Mouse (Mus musculus) lung, postnatal 0 days (tissue): ENCODE results near the gene Nom1. TPM values are rescaled to one million over a fixed set of nuclear protein-coding genes. Genes with fewer than 3 reads are reported as not detected.

Experiments
- ATAC-seq: fragments of 200-750 bp; cut with Nextera tagmentation; 2 replicates; pipeline ENCODE4 v1.8.0; 2017; ENCODE audit warnings: moderate library complexity
- DNase-seq: peaks from one replicate; pipeline ENCODE4 v3.0.0-alpha.2; 2016; ENCODE audit warnings: low spot score
- H3K27ac ChIP-seq: fragments of 300-500 bp; sonication (generic); 2 replicates; pipeline ENCODE4 v1.5.1; 2014; ENCODE audit warnings: antibody characterized with exemption, mild to moderate bottlenecking, low read length, mixed read lengths
- H3K27me3 ChIP-seq: fragments of 300-500 bp; sonication (generic); replicated peaks from 2 replicates; pipeline ENCODE4 v1.6.1; 2014; ENCODE audit warnings: low read length, mixed read lengths; ENCODE audit not compliant: insufficient read depth
- H3K36me3 ChIP-seq: fragments of 300-500 bp; sonication (generic); 2 replicates; pipeline ENCODE4 v1.6.1; 2014; ENCODE audit warnings: low read length, mixed read lengths; ENCODE audit not compliant: insufficient read depth
- H3K4me1 ChIP-seq: fragments of 300-500 bp; sonication (generic); 2 replicates; pipeline ENCODE4 v1.6.1; 2014; ENCODE audit warnings: antibody characterized with exemption, low read depth, low read length, mixed read lengths; ENCODE audit not compliant: insufficient read depth
- H3K4me2 ChIP-seq: fragments of 300-500 bp; sonication (generic); replicated peaks from 2 replicates; pipeline ENCODE4 v1.6.1; 2014; ENCODE audit warnings: low read depth, mild to moderate bottlenecking, low read length, moderate library complexity, mixed read lengths
- H3K4me3 ChIP-seq: fragments of 300-500 bp; sonication (generic); 2 replicates; pipeline ENCODE4 v1.5.1; 2014; ENCODE audit warnings: low read depth, low read length
- H3K9ac ChIP-seq: fragments of 300-500 bp; sonication (generic); replicated peaks from 2 replicates; pipeline ENCODE4 v1.6.1; 2014; ENCODE audit warnings: low read depth, mild to moderate bottlenecking
- H3K9me3 ChIP-seq: fragments of 300-500 bp; sonication (generic); 2 replicates; pipeline ENCODE4 v1.6.1; 2016; ENCODE audit warnings: low read length, mixed read lengths
- CTCF ChIP-seq: IDR thresholded peaks from 2 replicates; pipeline ENCODE4 v1.5.1; 2016; ENCODE audit warnings: antibody characterized with exemption, mild to moderate bottlenecking
- EP300 ChIP-seq: IDR thresholded peaks from 2 replicates; pipeline ENCODE4 v1.6.1; 2016; ENCODE audit warnings: antibody characterized with exemption, mild to moderate bottlenecking, control low read depth
- WGBS: fragments of 180-500 bp; shearing (Covaris S2); extraction: QIAGEN DNeasy Blood & Tissue Kit; methylation state at CpG from one replicate; pipeline ENCODE4 v1.1.7; 2014; 5-methylcytosine and 5-hydroxymethylcytosine counted together
- polyA plus RNA-seq: library from polyadenylated mRNA; unstranded; fragments of >200 nt; fragmentation: Nextera tagmentation; extraction: Ambion mirVana; gene quantifications from 2 replicates; pipeline ENCODE4 v1.2.1, GENCODE M21; 2015

The Nom1 gene
- 16.3 and 17.6 TPM in 2 replicates for polyA plus RNA-seq

DNA sequence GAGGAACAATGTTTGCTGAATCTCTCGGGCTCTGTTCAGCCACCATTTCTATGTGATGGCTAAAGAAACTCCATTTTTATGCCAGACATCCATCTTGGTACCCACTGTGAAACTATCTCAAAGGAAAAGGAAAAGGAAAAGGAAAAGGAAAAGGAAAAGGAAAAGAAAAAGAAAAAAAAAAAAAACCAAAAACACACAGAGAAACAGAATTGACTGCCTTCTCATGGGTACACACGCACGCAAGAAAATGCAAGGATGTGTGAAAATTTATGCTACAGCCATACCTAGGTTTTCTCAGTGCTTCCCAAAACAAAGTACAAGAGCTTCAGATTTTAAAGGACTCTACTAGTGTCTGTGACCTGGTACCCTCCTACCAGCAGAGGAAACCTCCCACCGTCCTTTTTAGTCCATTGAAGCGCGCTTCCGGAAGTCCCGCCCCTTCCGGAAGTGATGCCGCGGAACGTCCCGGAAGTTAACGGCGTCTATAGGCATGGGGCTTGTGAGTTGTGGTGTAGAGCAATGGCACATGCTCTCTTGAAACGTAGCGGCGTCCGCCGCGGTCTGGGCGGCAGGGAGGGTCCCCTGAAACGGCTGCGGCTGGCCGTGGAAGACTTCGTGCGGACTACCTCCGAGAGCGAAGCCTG is at the start of gene Nom1:
Gene Nom1 (plus strand): TSS at position 437 of the 644 bp plus-strand sequence.
- WGBS: 5% methylated on average over 29 of the region's 29 CpGs
- peak within 1 kb of the TSS; percentile 85 for H3K4me3 ChIP-seq
- H3K9me3 ChIP-seq: no peaks in the 10 kb centered on the region
- peaks cover 7% of the 10 kb centered on the region for H3K36me3 ChIP-seq
- no peaks in the 10 kb centered on the region for H3K27me3 ChIP-seq
- H3K9ac ChIP-seq: peak within 1 kb of the TSS; percentile 74
- H3K27ac ChIP-seq: peak within 1 kb of the TSS; percentile 89
- peak within 1 kb of the TSS; percentile 87 for H3K4me2 ChIP-seq
- TF ChIP-seq CTCF (peak; percentile 12; the same call in 1 of the 2 replicates), EP300 (peak; percentile 41; the same call in 1 of the 2 replicates)
- DNase-seq: peak; percentile 95
- peaks cover 13% of the 10 kb centered on the region for H3K4me1 ChIP-seq
- ATAC-seq: peak; percentile 97

DNA sequence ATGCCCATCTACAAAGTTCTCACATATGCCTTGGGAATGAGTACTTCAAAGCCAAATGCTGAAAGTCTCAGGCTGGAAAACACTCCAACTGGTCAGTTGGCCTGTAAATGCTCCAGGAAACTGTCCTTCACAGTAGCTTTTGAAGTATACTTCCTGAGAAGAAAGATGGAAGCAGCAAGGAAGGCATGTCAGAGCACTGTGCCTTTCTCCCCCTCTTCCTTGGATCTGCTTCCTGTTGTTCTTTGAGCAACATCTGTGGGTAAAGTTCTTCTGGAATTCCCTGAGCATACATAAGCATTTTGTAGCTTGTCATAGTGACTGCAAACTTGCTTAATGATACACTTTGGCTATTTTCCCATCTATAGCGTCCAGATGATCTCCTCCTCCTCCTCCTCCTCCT is 46.9 kb upstream of the Nom1 start:
- no peak overlapping the region for H3K4me2 ChIP-seq
- no peak overlapping the region for H3K4me3 ChIP-seq
- H3K9ac ChIP-seq: no peak overlapping the region
- H3K27me3 ChIP-seq: no peaks in the 10 kb centered on the region
- H3K4me1 ChIP-seq: no peaks in the 10 kb centered on the region
- H3K9me3 ChIP-seq: no peaks in the 10 kb centered on the region
- ATAC-seq: no peak
- H3K27ac ChIP-seq: peak overlapping the region; percentile 88
- WGBS: 17% methylated on average over 1 of the region's 1 CpGs
- no peaks in the 10 kb centered on the region for H3K36me3 ChIP-seq
- no peak for TF ChIP-seq EP300
- TF ChIP-seq CTCF: no peak
- DNase-seq: peak; percentile 52

DNA sequence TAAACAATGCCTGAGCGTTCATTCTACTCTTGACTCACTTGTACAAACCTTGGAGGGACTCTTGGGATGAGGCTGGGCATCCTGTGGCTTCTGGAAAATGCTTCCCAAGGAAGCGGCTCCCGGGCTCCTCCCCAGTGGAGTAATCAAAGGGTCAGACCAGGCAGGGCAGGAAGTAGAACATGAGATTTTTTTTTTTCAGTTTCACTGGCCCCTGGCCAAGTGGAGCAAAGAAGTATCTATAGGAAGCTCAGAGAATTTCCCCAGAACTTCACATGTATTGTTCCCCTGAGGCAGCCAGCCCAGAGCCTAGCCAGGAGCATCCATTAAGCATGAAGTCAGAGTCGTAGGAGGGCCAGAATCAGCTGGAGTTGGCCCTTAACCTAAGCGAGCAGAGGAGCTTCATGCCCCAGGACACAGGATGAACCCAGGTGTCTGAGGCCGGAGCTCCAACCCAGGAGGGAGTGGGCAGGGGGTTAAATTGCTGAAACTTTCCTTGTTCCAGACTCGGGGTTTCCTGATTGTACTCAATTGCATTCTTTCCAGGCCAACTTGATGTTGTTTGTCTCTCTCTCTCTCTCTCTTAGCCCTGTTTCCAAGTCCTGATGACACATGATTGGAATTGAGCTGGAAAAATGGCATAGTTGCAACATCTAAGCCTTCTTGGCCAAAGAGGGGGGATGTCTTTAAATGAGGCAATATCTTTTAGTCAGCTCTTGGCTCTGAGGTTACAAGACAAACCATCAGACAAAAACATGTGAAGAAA is 46.1 kb upstream of the Nom1 start:
- no peaks in the 10 kb centered on the region for H3K36me3 ChIP-seq
- H3K9me3 ChIP-seq: no peaks in the 10 kb centered on the region
- ATAC-seq: peak; percentile 84
- no peak overlapping the region for H3K4me3 ChIP-seq
- 8% methylated on average over 7 of the region's 7 CpGs for WGBS
- H3K4me1 ChIP-seq: no peaks in the 10 kb centered on the region
- no peaks in the 10 kb centered on the region for H3K27me3 ChIP-seq
- no peak overlapping the region for H3K9ac ChIP-seq
- peak overlapping the region; percentile 88 for H3K27ac ChIP-seq
- H3K4me2 ChIP-seq: no peak overlapping the region
- DNase-seq: peak; percentile 89
- peak; percentile 57; the same call in 1 of the 2 replicates for TF ChIP-seq EP300
- no peak for TF ChIP-seq CTCF

DNA sequence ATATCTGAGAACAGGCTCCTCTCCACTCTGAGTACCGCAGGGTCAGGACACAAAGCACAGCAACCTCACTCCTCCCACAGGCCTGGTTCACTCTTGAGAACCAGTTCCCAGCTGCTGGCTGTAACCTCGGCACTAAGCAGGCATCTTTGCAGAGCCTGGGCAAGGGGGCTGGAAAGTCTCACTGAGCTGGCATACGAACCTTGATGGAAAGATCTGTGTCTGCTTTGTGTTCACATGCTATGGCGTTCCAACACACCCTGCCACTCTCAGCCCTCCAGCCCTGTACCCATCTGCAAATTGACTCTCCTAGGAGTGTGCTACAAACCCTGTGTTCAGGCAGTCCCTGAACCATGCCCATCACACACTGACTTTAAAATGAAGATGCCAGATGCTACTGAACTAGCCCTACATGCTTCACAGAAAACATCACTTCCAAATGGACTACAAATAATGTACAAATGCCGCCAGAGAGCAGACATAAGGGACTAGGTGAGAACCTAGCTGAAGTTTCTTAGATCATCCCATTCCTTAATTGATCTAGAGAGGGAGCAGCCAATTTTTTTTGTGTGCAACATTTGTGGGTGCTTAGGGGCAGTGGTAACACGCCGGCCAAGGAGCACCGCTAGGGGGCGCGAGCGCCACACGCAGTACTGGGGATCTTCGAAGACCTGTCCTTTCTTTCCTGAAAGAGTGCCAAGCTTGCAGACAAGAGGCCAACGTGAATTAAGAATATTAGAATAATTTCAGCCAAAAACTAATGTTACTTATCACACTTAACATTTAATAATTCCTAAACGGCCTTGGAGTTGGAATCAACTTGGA is 45.3 kb upstream of the Nom1 start:
- H3K27ac ChIP-seq: peak overlapping the region; percentile 88; the same call in 1 of the 2 replicates
- ATAC-seq (peak; percentile 39; the same call in 1 of the 2 replicates), DNase-seq (peak; percentile 81)
- H3K4me2 ChIP-seq: no peak overlapping the region
- peak; percentile 90 for TF ChIP-seq CTCF
- TF ChIP-seq EP300: no peak
- H3K27me3 ChIP-seq: no peaks in the 10 kb centered on the region
- H3K9me3 ChIP-seq: no peaks in the 10 kb centered on the region
- 15% methylated on average over 15 of the region's 15 CpGs for WGBS
- H3K36me3 ChIP-seq: no peaks in the 10 kb centered on the region
- H3K9ac ChIP-seq: no peak overlapping the region
- no peak overlapping the region for H3K4me3 ChIP-seq
- H3K4me1 ChIP-seq: no peaks in the 10 kb centered on the region

DNA sequence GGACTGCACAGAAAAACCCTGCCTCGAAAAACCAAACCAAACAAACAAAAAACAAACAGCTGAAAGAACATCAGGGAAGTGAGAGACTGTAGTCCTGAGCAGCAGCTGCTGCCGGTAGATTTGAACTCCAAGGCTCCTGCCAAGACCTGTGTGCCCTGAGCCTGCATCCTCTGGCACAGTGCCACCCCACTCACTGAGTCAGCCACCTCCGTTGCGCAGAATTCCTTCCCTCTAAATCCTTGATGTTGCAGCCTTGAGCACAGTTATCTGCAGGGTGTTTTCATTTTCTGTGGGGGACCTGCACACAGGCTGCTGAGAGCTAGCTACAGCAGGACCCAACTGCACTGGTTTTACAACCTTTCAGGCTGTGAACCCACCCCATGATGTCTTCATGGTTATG is 36.0 kb upstream of the Nom1 start:
- Histone ChIP-seq H3K27ac (no peak overlapping the region), H3K4me3 (no peak overlapping the region), H3K36me3 (no peaks in the 10 kb centered on the region), H3K4me2 (no peak overlapping the region), H3K4me1 (no peaks in the 10 kb centered on the region), H3K9me3 (no peaks in the 10 kb centered on the region), H3K9ac (no peak overlapping the region), H3K27me3 (no peaks in the 10 kb centered on the region)
- ATAC-seq: no peak
- no peak for TF ChIP-seq EP300
- TF ChIP-seq CTCF: no peak
- no peak for DNase-seq
- 30% methylated on average over 4 of the region's 4 CpGs for WGBS

DNA sequence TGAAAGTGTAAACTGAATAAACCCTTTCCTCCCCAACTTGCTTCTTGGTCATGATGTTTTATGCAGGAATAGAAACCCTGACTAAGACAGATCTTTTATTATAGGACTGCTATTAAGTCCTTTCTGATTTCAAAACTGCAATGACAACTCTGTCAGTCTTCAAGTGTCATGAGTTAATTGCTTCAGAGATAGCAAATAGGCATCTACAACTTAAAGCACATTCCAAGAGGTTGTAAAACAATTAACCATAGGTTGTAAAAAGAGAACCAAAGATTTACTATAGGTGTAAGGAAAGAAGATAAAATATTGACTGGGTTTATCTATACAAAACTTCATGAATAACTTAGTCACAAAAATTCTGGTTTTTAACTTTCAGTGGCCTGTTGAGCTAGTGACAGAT is 23.6 kb upstream of the Nom1 start:
- H3K4me3 ChIP-seq: no peak overlapping the region
- H3K27me3 ChIP-seq: no peaks in the 10 kb centered on the region
- no peak overlapping the region for H3K4me2 ChIP-seq
- no peak overlapping the region for H3K27ac ChIP-seq
- no peaks in the 10 kb centered on the region for H3K9me3 ChIP-seq
- no peak overlapping the region for H3K9ac ChIP-seq
- H3K4me1 ChIP-seq: no peaks in the 10 kb centered on the region
- ATAC-seq (no peak), DNase-seq (no peak)
- H3K36me3 ChIP-seq: no peaks in the 10 kb centered on the region
- TF ChIP-seq EP300 (no peak), CTCF (no peak)
